Mouse (Mus musculus) cortical plate, adult 2 months (tissue): ENCODE results near the gene Eps8l2. TPM values are rescaled to one million over a fixed set of nuclear protein-coding genes. Genes with fewer than 3 reads are reported as not detected.

ENCODE experiments used
- H3K27ac ChIP-seq: fragments of 200-500 bp; 2 replicates; pipeline ENCODE4 v1.5.1; 2012; ENCODE audit warnings: low read length, control low read depth, inconsistent platforms; ENCODE audit not compliant: insufficient read depth
- H3K4me1 ChIP-seq: fragments of 200-500 bp; 2 replicates; pipeline ENCODE4 v1.6.1; 2011; ENCODE audit warnings: low read length; ENCODE audit not compliant: control insufficient read depth, insufficient read depth
- H3K4me3 ChIP-seq: fragments of 200-500 bp; 2 replicates; pipeline ENCODE4 v1.5.1; 2011; ENCODE audit warnings: mild to moderate bottlenecking, low read length, control low read depth; ENCODE audit not compliant: insufficient read depth
- CTCF ChIP-seq: fragments of 200-500 bp; IDR thresholded peaks from 2 replicates; pipeline ENCODE4 v1.5.1; 2011; ENCODE audit warnings: mild to moderate bottlenecking, control low read depth, low read length; ENCODE audit not compliant: insufficient read depth; ENCODE audit errors: extremely low read depth
- POLR2A ChIP-seq: fragments of 200-500 bp; IDR thresholded peaks from 2 replicates; pipeline ENCODE4 v1.6.1; 2011; ENCODE audit warnings: mild to moderate bottlenecking, low read length, control low read depth; ENCODE audit not compliant: insufficient read depth; ENCODE audit errors: extremely low read depth
- polyA plus RNA-seq: library from polyadenylated mRNA; depleted of rRNA; stranded (reverse); fragments of >200 nt; gene quantifications from 2 replicates; pipeline ENCODE4 v1.2.3, GENCODE M21; 2012

The Eps8l2 gene
- polyA plus RNA-seq, 1 experiment = 6.7 TPM

DNA sequence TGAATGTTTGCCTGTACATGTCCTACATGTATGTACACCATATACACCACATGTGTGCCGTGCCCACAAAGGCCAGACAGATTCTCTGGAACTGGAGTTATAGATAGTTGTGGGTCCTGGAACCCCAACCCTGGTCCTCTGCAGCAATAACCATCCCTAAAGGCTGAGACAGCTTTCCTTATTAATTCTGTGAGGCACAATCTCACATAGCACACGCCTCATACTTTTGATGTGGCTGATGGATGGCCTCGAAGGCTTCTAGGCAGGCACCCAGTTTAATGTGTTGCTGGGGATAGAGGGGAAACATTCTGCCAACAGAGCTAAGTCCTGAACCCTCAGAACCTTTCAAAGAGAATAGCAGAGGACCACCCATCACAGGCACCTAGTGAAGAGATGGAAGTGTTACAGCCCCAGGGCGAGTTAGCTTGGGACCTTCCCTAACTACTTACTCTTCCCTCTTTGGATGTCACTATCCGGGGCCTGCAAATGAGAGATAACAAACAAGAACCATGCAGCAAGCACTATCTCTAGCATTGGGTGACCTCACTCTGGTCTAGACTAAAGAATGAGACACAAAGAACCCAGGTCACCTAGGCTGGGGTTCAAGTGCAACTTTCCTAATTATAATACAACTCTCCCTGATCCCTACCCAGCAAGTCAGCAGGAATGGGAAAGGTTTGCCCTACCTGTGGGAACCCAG is 25.8 kb downstream of the Eps8l2 start:
- no peak overlapping the region for H3K4me3 ChIP-seq
- H3K4me1 ChIP-seq = no peaks in the 10 kb centered on the region
- peak overlapping the region; percentile 84 for H3K27ac ChIP-seq
- no peak for TF ChIP-seq POLR2A
- TF ChIP-seq CTCF = no peak

DNA sequence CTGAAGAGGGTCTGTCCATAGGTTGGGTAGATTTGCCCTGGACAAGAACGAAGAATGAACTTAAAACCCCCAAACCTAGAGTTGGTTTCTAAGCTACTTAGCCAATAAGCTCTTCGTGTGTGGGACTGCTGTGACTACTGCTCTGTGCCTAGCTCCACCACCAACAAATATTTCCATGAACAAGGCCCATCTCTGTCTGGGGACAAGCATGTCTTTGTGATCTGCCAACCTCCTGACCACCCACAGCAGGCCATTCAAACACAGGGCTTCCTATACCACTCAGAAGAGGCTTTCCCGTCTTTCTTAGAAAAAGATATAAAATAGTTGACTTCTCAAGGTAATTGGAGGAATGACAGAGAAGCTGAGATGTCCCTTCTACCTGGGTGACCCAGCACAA is 26.4 kb downstream of the Eps8l2 start:
- H3K4me3 ChIP-seq = no peak overlapping the region
- no peaks in the 10 kb centered on the region for H3K4me1 ChIP-seq
- TF ChIP-seq POLR2A (peak; percentile 39; the same call in 1 of the 2 replicates), CTCF (no peak)
- H3K27ac ChIP-seq = peak overlapping the region; percentile 91

DNA sequence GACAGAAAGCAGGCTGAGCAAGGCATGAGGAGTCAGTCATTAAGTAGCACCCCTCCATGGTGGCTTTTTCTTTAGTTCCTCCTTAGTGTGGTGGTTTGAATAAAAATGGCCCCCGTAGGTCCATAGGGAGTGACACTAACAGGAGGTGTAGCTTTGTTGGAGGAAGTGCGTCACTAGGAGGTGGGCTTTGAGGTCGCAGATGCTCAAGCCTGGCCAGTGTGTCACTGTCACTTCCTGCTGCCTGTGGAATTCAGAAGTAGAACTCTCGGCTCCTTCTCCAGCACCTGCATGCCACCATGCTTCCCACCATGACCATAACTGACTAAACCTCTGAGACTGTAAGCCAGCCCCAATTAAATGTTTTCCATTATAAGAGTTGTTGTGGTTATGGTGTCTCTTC is 28.7 kb downstream of the Eps8l2 start:
- TF ChIP-seq POLR2A (no peak), CTCF (no peak)
- Histone ChIP-seq H3K27ac (no peak overlapping the region), H3K4me3 (no peak overlapping the region), H3K4me1 (no peaks in the 10 kb centered on the region)

DNA sequence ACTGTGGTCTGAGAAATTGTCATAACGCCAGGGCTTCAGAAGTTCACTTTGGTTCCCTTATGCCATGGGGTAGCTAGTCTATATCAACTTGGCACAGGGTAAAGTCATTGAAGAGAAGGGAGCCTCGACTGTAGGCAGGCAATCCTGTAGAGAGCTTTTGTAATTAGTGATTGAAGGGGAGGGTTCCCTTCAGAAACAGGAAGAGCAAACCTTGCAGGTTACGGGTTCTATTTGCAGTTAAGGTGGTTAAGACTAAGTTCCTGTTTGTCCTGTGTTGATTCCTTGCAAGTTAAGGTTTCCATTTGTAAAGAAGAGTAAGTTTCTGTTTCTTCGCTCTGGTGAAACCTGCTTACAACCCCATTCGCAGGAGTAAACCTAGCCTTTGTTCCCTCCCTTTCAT is 31.2 kb downstream of the Eps8l2 start:
- Histone ChIP-seq H3K4me1 (no peaks in the 10 kb centered on the region), H3K4me3 (no peak overlapping the region), H3K27ac (no peak overlapping the region)
- TF ChIP-seq POLR2A (no peak), CTCF (no peak)

DNA sequence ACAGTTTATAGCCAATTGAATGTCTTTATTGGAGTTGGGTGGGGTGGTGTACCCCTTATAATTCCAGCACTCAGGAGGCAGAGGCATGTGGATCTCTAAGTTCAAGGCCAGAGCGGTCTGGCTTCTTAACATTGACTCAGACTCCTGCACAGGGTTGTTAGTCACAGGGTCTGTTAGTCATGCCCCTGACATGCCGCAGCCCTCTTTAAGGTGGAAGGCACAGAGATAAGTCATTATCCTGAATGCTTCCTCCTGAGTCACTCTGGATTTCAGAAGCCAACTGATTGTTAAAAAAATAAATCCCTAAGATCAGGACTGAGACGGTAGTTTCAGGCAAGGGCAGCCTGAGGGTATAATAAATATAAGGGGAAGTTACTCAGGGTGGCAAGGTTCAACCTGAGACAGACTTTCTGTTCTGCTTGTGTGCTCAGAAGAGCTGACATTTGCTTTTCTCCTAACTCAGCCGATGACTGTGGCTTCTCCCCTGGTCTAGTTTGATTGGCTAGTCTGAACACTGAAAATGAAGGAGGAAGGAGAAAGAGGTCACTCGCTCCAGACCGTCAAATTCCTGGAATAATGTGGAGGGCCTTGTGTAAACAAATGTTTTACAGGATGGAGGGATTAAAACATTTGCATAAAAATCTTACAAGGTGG is 33.4 kb downstream of the Eps8l2 start:
- Histone ChIP-seq H3K4me3 (no peak overlapping the region), H3K4me1 (no peaks in the 10 kb centered on the region), H3K27ac (no peak overlapping the region)
- TF ChIP-seq CTCF (no peak), POLR2A (no peak)

DNA sequence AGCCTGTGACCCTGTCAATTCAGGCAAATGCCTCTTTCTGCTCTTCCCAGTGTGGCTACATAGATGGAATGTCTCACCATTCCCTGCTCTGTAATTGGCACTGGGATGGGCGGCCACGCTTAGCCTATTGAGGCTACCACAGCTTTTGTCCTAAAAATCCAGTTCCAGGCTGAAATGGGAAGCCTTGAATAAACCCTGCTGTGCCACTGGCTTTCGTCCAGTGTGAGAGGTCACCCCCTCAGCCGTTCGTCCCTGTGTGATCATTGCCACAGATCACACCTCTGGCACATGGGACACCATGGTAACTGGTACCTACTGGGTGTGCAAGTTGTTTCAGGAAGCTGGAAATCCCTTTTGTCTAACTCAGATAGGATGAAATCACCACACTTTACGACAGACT is 34.9 kb downstream of the Eps8l2 start:
- Histone ChIP-seq H3K4me1 (no peaks in the 10 kb centered on the region), H3K27ac (no peak overlapping the region), H3K4me3 (no peak overlapping the region)
- TF ChIP-seq POLR2A (no peak), CTCF (no peak)

DNA sequence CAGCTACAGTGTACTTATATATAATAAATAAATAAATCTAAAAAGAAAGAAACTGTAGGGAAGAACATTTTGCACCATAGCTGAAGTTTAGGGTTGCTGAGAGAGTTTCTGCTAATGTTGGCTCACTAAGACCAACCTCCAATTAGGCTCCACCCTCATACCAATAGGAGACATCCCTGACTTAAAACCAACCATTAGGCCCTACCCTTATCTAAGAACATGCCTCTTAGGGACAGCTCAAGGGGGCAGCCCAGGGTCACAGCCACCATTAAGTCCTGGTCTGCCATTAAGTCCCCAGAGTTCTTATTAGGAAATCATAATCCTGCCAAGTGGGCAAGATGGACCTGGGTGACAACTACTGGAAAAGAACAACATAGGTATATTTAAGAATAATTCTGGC is 35.7 kb downstream of the Eps8l2 start:
- H3K4me3 ChIP-seq = no peak overlapping the region
- no peaks in the 10 kb centered on the region for H3K4me1 ChIP-seq
- no peak for TF ChIP-seq POLR2A
- no peak for TF ChIP-seq CTCF
- no peak overlapping the region for H3K27ac ChIP-seq

DNA sequence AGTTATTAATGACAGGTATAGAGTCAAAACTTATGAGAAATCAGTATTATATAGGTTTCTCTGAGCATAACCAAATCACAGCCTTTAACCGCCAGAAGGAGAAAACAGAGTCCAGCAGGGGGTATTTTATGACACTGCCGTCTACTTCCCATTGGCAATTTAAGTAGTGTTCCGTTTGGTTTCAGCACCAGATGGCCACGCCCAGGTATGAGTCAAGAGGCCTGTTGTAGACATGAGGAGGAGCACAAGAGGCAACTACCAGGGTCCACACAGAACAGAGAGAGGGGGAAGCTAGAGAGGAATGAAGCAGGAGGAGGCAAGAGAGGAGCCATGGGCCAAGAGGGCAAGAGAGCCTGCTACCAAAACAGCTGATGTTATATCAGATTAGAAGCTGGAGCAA is 40.9 kb downstream of the Eps8l2 start:
- TF ChIP-seq POLR2A = no peak
- TF ChIP-seq CTCF = no peak
- Histone ChIP-seq H3K4me1 (no peaks in the 10 kb centered on the region; the same call in 1 of the 2 replicates), H3K27ac (no peak overlapping the region), H3K4me3 (no peak overlapping the region)

DNA sequence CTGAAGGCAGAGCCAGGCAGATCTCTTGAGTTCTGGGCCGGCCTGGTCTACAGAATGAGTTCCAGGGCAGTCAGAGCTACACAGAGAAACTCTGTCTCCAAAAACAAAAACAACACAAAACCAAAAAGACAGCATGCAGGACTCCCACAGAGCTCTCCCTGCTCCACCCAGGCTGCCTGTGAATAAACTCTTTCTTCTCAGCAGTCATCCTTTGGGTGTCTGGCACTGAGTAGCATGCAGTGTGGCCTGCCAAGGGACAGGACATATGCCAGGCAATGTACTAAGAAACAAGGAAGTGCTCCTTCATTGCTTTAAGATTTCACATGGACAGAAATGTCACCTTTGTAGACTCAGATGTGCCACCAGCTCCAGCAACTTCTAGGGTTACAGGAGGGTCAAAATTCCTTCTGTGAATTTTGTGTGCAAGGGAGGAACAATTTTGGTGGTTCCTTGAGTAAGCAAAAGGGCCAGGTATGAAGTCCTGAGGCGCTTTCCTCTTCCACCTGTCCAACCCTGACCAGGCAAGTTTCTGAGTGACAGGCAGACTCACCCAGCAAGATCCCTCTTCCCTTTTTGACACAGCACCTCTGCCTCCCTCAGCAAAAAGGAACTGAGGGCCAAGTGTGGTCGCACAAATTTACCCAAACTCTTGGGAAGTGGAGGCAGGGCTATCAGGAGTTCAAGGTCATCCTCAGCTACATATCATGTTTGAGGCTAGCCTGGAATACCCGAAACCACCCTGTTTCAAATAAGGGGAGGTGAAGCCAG is 42.6 kb downstream of the Eps8l2 start:
- TF ChIP-seq POLR2A (no peak), CTCF (no peak)
- Histone ChIP-seq H3K4me3 (no peak overlapping the region), H3K27ac (peak overlapping the region; percentile 65; the same call in 1 of the 2 replicates)

More for the DNA sequence above, 42.6 kb downstream of the Eps8l2 start:
- H3K4me1 ChIP-seq = no peaks in the 10 kb centered on the region; the same call in 1 of the 2 replicates
